Mouse (Mus musculus) ES-E14 (cell line): ENCODE results near the gene Fbxl17. TPM values are rescaled to one million over a fixed set of nuclear protein-coding genes. Genes with fewer than 3 reads are reported as not detected.

ENCODE experiments used
- DNase-seq: peaks from one replicate; pipeline ENCODE4 v3.0.0-alpha.2; 2013; ENCODE audit warnings: low read depth, low spot score
- H3K27ac ChIP-seq: 2 replicates; pipeline ENCODE4 v1.5.1; 2012; ENCODE audit warnings: low read depth, mild to moderate bottlenecking, low read length, moderate library complexity, mixed read lengths; ENCODE audit not compliant: poor library complexity, insufficient read depth, severe bottlenecking
- H3K36me3 ChIP-seq: 2 replicates; pipeline ENCODE4 v1.6.1; 2012; ENCODE audit warnings: mild to moderate bottlenecking, low read length, moderate library complexity, mixed read lengths; ENCODE audit not compliant: control insufficient read depth, poor library complexity, insufficient read depth, severe bottlenecking
- H3K4me1 ChIP-seq, 2 experiments: fragments of 150-350 bp in 1 of 2; sonication (generic) in 1 of 2; 2 replicates each; pipeline ENCODE4 v1.6.1; 2012; ENCODE audit warnings: low read length in 2 of 2, mild to moderate bottlenecking in 1 of 2, mixed read lengths in 1 of 2; ENCODE audit not compliant: control insufficient read depth in 2 of 2, insufficient read depth in 2 of 2, poor library complexity in 1 of 2
- H3K4me3 ChIP-seq, 2 experiments: fragments of 150-350 bp in 1 of 2; sonication (generic) in 1 of 2; 2 replicates each; pipeline ENCODE4 v1.5.1; 2012; ENCODE audit warnings: low read length in 2 of 2, low read depth in 1 of 2, mild to moderate bottlenecking in 1 of 2, mixed read lengths in 1 of 2; ENCODE audit not compliant: insufficient read depth in 1 of 2, poor library complexity in 1 of 2, severe bottlenecking in 1 of 2
- H3K9ac ChIP-seq: 2 replicates; pipeline ENCODE4 v1.6.1; 2012; ENCODE audit warnings: low read depth, mild to moderate bottlenecking, low read length, mixed read lengths; ENCODE audit not compliant: poor library complexity, insufficient read depth, severe bottlenecking
- H3K9me3 ChIP-seq: fragments of 150-350 bp; sonication (generic); 2 replicates; pipeline ENCODE4 v1.6.1; 2012; ENCODE audit warnings: low read depth, mild to moderate bottlenecking, low read length; ENCODE audit not compliant: control insufficient read depth, insufficient read depth
- CHD2 ChIP-seq: IDR thresholded peaks from 2 replicates; pipeline ENCODE4 v1.6.1; 2014; ENCODE audit warnings: mild to moderate bottlenecking, low read depth, low read length, inconsistent platforms
- HCFC1 ChIP-seq: IDR thresholded peaks from 2 replicates; pipeline ENCODE4 v1.6.1; 2012; ENCODE audit warnings: low read length, inconsistent platforms, borderline replicate concordance; ENCODE audit not compliant: insufficient read depth
- MAFK ChIP-seq: IDR thresholded peaks from 2 replicates; pipeline ENCODE4 v1.6.1; 2014; ENCODE audit warnings: mild to moderate bottlenecking, low read depth, low read length, inconsistent platforms; ENCODE audit not compliant: insufficient read depth
- ZC3H11A ChIP-seq: IDR thresholded peaks from 2 replicates; pipeline ENCODE4 v1.6.1; 2012; ENCODE audit warnings: low read depth, mild to moderate bottlenecking, inconsistent platforms, low read length, borderline replicate concordance
- ZNF384 ChIP-seq: IDR thresholded peaks from 2 replicates; pipeline ENCODE4 v1.6.1; 2012; ENCODE audit warnings: low read depth, low read length, inconsistent platforms
- in situ Hi-C, 2 experiments: fragments of 600-800 bp; cut with MboI; formaldehyde crosslinking; loops; one replicate each; pipeline ENCODE4 v1.15.1; 2025; ENCODE audit warnings: low sequenced_read_pairs in 2 of 2, inconsistent platforms in 1 of 2; ENCODE audit not compliant: unreplicated experiment in 2 of 2
- total RNA-seq: library from RNA; depleted of rRNA; stranded (reverse); fragments of 300-350 nt; gene quantifications from 2 replicates; pipeline ENCODE4 v1.2.3, GENCODE M21; 2012

Gene Fbxl17
- total RNA-seq, 1 experiment = 5.6 TPM

DNA sequence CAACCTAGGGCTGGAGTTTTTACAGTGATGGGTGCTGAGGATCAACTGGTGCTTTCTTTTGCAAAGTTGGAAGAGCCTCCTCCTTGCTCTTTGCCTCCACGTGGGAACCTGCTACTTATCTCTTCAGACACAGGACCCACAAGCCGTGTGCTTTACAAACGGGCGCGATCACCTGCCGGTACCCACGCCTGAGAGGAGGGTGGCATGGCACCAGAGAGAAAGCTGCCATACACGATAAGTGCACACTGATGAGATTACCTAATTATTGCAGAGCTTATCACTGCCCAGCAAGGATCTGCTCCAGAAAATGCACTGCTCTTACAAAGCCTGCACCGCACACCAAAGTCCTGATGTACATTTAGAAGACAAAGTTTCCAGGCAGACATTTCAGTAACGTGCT lies 187.5 kb downstream of the Fbxl17 start:
- Histone ChIP-seq H3K9ac (no peak overlapping the region), H3K36me3 (no peaks in the 10 kb centered on the region; the same call in 1 of the 2 replicates), H3K27ac (no peak overlapping the region), H3K4me3 (no peak overlapping the region), H3K4me1 (no peaks in the 10 kb centered on the region), H3K9me3 (no peaks in the 10 kb centered on the region)
- DNase-seq = no peak
- TF ChIP-seq MAFK = no peak
- TF ChIP-seq HCFC1 = no peak
- no peak for TF ChIP-seq CHD2
- no peak for TF ChIP-seq ZNF384
- no peak for TF ChIP-seq ZC3H11A
- in situ Hi-C loops = no loop called here

GRCm38 (mm10) chr17:63311613-63312012 lies 188.2 kb downstream of the Fbxl17 start:
- no peaks in the 10 kb centered on the region for H3K9me3 ChIP-seq
- no peak for DNase-seq
- H3K4me3 ChIP-seq = no peak overlapping the region
- in situ Hi-C loops = no loop called here
- H3K9ac ChIP-seq = no peak overlapping the region
- H3K36me3 ChIP-seq = no peaks in the 10 kb centered on the region; the same call in 1 of the 2 replicates
- no peaks in the 10 kb centered on the region for H3K4me1 ChIP-seq
- H3K27ac ChIP-seq = no peak overlapping the region
- TF ChIP-seq CHD2 = no peak
- TF ChIP-seq MAFK = no peak
- no peak for TF ChIP-seq HCFC1
- TF ChIP-seq ZNF384 = no peak
- no peak for TF ChIP-seq ZC3H11A

GRCm38 (mm10) chr17:63310021-63310420 lies 189.8 kb downstream of the Fbxl17 start:
- no peak for DNase-seq
- in situ Hi-C loops = no loop called here
- H3K27ac ChIP-seq = no peak overlapping the region
- H3K9ac ChIP-seq = no peak overlapping the region
- H3K4me1 ChIP-seq = no peaks in the 10 kb centered on the region
- H3K9me3 ChIP-seq = no peaks in the 10 kb centered on the region
- H3K4me3 ChIP-seq = no peak overlapping the region
- H3K36me3 ChIP-seq = no peaks in the 10 kb centered on the region; the same call in 1 of the 2 replicates
- no peak for TF ChIP-seq ZNF384
- no peak for TF ChIP-seq HCFC1
- TF ChIP-seq CHD2 = no peak
- no peak for TF ChIP-seq MAFK
- TF ChIP-seq ZC3H11A = no peak

DNA sequence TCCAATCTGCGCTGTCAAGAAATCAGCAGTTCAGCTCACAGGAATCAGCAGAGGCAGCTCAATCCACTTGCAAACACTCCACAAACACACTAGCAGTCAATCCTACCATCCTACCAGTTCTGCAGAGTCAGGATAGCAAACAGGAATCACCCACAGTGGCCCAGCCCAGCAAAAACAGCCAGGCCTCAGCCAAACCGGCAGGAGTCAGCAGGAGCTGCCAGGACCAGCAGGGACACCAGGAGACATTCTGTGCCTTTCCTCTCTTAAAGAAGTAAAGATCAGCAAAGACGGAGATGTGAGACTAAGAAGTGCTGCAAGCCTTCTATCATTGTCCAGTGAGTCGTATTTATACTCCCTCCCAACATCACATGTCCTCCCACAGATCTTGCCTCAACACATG lies 196.0 kb downstream of the Fbxl17 start:
- no peak overlapping the region for H3K9ac ChIP-seq
- H3K4me1 ChIP-seq = no peaks in the 10 kb centered on the region; a peak in 1 of 4 replicates
- in situ Hi-C loops = no loop called here
- H3K4me3 ChIP-seq = no peak overlapping the region
- H3K9me3 ChIP-seq = no peaks in the 10 kb centered on the region
- no peak for TF ChIP-seq CHD2
- TF ChIP-seq ZNF384 = no peak
- no peak for TF ChIP-seq HCFC1
- no peak for TF ChIP-seq MAFK
- TF ChIP-seq ZC3H11A = no peak
- no peak overlapping the region for H3K27ac ChIP-seq
- H3K36me3 ChIP-seq = no peaks in the 10 kb centered on the region
- no peak for DNase-seq

GRCm38 (mm10) chr17:63301822-63302393 lies 197.9 kb downstream of the Fbxl17 start:
- in situ Hi-C loops = no loop called here
- Histone ChIP-seq H3K9me3 (no peaks in the 10 kb centered on the region), H3K4me1 (no peaks in the 10 kb centered on the region; a peak in 1 of 4 replicates), H3K27ac (0 out of 2 replicates have a peak overlapping the region, but pooled peaks have one; percentile 22), H3K36me3 (no peaks in the 10 kb centered on the region), H3K4me3 (no peak overlapping the region), H3K9ac (no peak overlapping the region)
- no peak for TF ChIP-seq CHD2
- TF ChIP-seq ZC3H11A = no peak
- TF ChIP-seq ZNF384 = no peak
- TF ChIP-seq MAFK = no peak
- no peak for TF ChIP-seq HCFC1
- DNase-seq = no peak
